Mouse (Mus musculus) embryonic facial prominence, embryonic 12.5 days (tissue): ENCODE data around the gene Sdk2. TPM values are rescaled to one million over a fixed set of nuclear protein-coding genes. Genes with fewer than 3 reads are reported as not detected.

Experiments
- ATAC-seq: fragments of 200-750 bp; cut with Nextera tagmentation; 2 replicates; pipeline ENCODE4 v1.8.0; 2017; ENCODE audit not compliant: insufficient number of reproducible peaks, insufficient read depth, low FRiP score, low TSS enrichment
- H3K27ac ChIP-seq: fragments of 300-500 bp; sonication (generic); 2 replicates; pipeline ENCODE4 v1.5.1; 2016; ENCODE audit warnings: mild to moderate bottlenecking
- H3K27me3 ChIP-seq: fragments of 300-500 bp; sonication (generic); 2 replicates; pipeline ENCODE4 v1.6.1; 2016; ENCODE audit warnings: mild to moderate bottlenecking, moderate library complexity
- H3K36me3 ChIP-seq: fragments of 300-500 bp; sonication (generic); 2 replicates; pipeline ENCODE4 v1.6.1; 2016; ENCODE audit warnings: mild to moderate bottlenecking
- H3K4me1 ChIP-seq: fragments of 300-500 bp; sonication (generic); 2 replicates; pipeline ENCODE4 v1.6.1; 2016
- H3K4me2 ChIP-seq: fragments of 300-500 bp; sonication (generic); replicated peaks from 2 replicates; pipeline ENCODE4 v1.6.1; 2016; ENCODE audit warnings: mild to moderate bottlenecking, moderate library complexity
- H3K4me3 ChIP-seq: fragments of 300-500 bp; sonication (generic); 2 replicates; pipeline ENCODE4 v1.5.1; 2016; ENCODE audit warnings: mild to moderate bottlenecking
- H3K9ac ChIP-seq: fragments of 300-500 bp; sonication (generic); 2 replicates; pipeline ENCODE4 v1.6.1; 2016; ENCODE audit warnings: mild to moderate bottlenecking, moderate library complexity
- H3K9me3 ChIP-seq: fragments of 300-500 bp; sonication (generic); 2 replicates; pipeline ENCODE4 v1.6.1; 2016; ENCODE audit warnings: mild to moderate bottlenecking, moderate library complexity
- WGBS: fragments of 180-500 bp; shearing (Covaris S2); methylation state at CpG from one replicate; pipeline ENCODE4 v1.1.7; 2016; 5-methylcytosine and 5-hydroxymethylcytosine counted together
- polyA plus RNA-seq: library from polyadenylated mRNA; unstranded; fragments of >200 nt; fragmentation: Nextera tagmentation; extraction: Ambion mirVana; gene quantifications from 2 replicates; pipeline ENCODE4 v1.2.1, GENCODE M21; 2016

The Sdk2 gene
- polyA plus RNA-seq, 1 experiment from 2014 or later = 3.8 TPM

DNA sequence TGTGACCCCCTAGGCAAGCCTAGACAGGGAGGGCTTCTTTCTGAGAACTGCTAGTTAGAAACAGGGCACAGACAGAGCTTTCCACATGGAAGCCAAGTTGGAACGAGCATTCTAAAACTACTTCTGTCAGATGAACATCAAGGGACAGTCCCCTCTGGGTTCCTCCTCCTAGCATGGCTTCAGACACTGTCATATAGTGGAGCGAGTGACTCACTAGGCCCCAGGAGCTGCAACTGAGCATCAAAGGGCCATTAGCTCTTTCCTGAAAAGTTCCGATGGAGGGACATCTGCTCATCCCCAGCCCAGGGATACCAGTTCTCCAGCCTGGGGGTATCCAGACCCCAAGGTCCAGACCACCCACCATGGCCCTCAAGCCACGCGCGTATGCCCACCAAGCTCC lies 185.0 kb downstream of the Sdk2 start:
- no peak overlapping the region for H3K4me2 ChIP-seq
- H3K4me3 ChIP-seq = no peak overlapping the region
- H3K27me3 ChIP-seq = no peaks in the 10 kb centered on the region
- no peak overlapping the region for H3K27ac ChIP-seq
- 84% methylated on average over 6 of the region's 6 CpGs for WGBS
- no peaks in the 10 kb centered on the region for H3K4me1 ChIP-seq
- no peaks in the 10 kb centered on the region for H3K9me3 ChIP-seq
- H3K9ac ChIP-seq = no peak overlapping the region
- ATAC-seq = no peak
- H3K36me3 ChIP-seq = no peaks in the 10 kb centered on the region

DNA sequence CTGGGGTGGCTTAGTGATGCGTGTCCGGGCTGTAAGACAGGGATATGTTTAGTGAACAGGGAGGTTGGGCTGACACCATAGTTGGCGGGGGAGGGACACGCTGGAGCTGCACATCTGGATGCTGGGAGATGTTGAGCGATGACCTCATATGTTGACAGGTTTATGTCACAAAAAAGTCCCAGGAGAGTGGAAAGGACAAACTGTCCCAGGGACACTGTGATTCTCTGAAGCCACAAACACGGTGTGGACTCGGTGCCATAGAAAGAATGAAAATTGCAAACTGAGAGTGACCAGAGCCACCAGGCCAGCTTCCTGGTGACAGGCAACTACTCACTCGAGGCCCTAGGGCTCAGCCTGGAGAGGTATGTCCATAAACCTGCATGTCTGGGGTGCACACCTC lies 199.8 kb downstream of the Sdk2 start:
- no peak overlapping the region for H3K4me2 ChIP-seq
- WGBS = 89% methylated on average over 8 of the region's 8 CpGs
- H3K27ac ChIP-seq = no peak overlapping the region
- H3K4me3 ChIP-seq = no peak overlapping the region
- ATAC-seq = no peak
- H3K9ac ChIP-seq = no peak overlapping the region
- H3K36me3 ChIP-seq = no peaks in the 10 kb centered on the region
- no peaks in the 10 kb centered on the region for H3K4me1 ChIP-seq
- H3K9me3 ChIP-seq = no peaks in the 10 kb centered on the region
- H3K27me3 ChIP-seq = no peaks in the 10 kb centered on the region

DNA sequence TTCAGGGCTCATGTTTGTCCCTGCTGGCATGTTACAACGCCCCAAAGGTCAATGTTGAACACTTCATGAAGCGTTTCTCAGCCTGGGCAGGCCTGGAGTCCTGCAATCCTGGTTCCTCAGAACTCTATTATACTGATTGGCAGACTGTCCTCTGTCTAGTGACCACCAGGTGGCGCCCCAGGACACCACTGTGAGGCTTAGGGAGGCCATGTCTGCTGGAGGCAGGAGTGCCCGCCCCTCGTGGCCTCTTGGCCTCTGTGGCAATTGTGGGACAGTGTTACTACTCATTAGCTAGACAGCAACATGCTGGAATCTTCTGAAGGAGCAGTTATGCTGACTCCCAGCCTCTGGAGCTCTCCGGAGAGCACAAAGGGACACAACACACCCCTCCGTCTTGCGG lies 201.2 kb downstream of the Sdk2 start:
- 0 out of 2 replicates have a peak, but pooled peaks have one; percentile 11 for ATAC-seq
- H3K27me3 ChIP-seq = no peaks in the 10 kb centered on the region
- no peaks in the 10 kb centered on the region for H3K9me3 ChIP-seq
- H3K36me3 ChIP-seq = no peaks in the 10 kb centered on the region
- no peak overlapping the region for H3K4me2 ChIP-seq
- no peak overlapping the region for H3K9ac ChIP-seq
- H3K4me3 ChIP-seq = no peak overlapping the region
- no peak overlapping the region for H3K27ac ChIP-seq
- no peaks in the 10 kb centered on the region for H3K4me1 ChIP-seq
- 36% methylated on average over 8 of the region's 8 CpGs for WGBS

DNA sequence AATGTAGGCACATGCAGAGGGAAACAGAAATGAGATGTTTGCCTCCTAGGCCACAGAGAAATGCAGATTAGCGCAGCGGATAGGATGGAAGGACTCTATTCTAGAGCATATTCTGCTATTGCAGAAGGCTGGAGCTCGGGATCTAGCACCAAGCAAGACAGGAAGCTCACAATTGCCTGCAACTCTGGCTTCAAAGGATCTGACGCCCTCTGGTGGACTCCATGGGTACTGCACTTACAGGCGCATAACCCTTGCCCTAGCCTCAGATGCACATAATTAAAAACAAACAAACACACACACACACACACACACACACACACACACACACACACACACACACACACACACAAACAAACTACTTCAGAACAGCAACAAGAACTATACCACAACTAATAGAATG lies 203.4 kb downstream of the Sdk2 start:
- H3K4me2 ChIP-seq = no peak overlapping the region
- H3K4me3 ChIP-seq = no peak overlapping the region
- no peak overlapping the region for H3K9ac ChIP-seq
- no peaks in the 10 kb centered on the region for H3K36me3 ChIP-seq
- no peaks in the 10 kb centered on the region for H3K27me3 ChIP-seq
- H3K4me1 ChIP-seq = no peaks in the 10 kb centered on the region
- 77% methylated on average over 5 of the region's 5 CpGs for WGBS
- no peaks in the 10 kb centered on the region for H3K9me3 ChIP-seq
- no peak overlapping the region for H3K27ac ChIP-seq
- ATAC-seq = no peak

DNA sequence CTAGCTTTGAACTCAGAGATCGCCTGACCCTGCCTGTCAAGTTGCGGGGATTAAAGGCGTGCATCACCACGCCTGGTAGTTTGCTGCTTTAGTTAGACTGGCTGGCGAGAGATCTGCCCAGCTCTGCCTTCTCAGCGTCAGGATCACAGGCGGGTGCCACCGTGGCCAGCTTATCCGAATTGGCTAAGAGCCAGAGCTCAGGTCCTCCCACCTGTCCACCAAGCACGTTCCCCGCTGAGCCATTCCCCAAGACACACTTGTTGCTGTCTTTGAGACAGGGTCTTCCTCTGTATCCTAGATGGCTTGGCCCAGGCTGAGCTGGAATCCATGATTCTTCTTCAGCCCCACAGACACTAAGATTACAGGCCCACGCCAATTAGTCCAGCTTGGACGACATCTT lies 211.2 kb downstream of the Sdk2 start:
- Histone ChIP-seq H3K36me3 (0 out of 2 replicates have a peak, but pooled peaks cover 4% of the 10 kb centered on the region), H3K9me3 (no peaks in the 10 kb centered on the region), H3K4me3 (no peak overlapping the region), H3K4me1 (no peaks in the 10 kb centered on the region), H3K9ac (no peak overlapping the region), H3K27me3 (no peaks in the 10 kb centered on the region; the same call in 1 of the 2 replicates), H3K4me2 (no peak overlapping the region), H3K27ac (no peak overlapping the region)
- ATAC-seq = no peak
- 82% methylated on average over 13 of the region's 13 CpGs for WGBS

DNA sequence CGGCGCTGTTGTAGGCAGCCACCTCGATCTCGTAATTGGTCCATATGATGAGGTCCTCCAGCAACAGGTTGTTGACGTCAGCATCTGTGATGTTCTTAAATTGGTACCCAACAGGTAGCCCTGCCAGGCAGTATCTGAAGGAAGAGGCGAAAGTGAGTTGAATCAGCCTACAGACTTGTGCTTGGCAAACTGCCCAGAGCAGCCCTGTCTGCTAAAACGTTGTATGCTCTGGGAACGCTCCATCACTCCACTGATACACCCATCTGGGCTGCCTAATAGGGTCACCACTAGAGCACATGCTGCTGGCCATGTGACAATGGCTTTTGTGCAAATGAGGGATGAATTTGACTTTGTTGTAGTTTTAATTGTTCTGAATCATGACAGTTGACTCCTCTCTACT lies 215.1 kb downstream of the Sdk2 start:
- no peaks in the 10 kb centered on the region for H3K9me3 ChIP-seq
- peaks cover 7% of the 10 kb centered on the region; the same call in 1 of the 2 replicates for H3K4me1 ChIP-seq
- no peak overlapping the region for H3K9ac ChIP-seq
- H3K27ac ChIP-seq = no peak overlapping the region
- 0 out of 2 replicates have a peak, but pooled peaks cover 4% of the 10 kb centered on the region for H3K36me3 ChIP-seq
- 83% methylated on average over 8 of the region's 8 CpGs for WGBS
- no peaks in the 10 kb centered on the region; the same call in 1 of the 2 replicates for H3K27me3 ChIP-seq
- no peak overlapping the region for H3K4me2 ChIP-seq
- ATAC-seq = no peak
- no peak overlapping the region for H3K4me3 ChIP-seq

DNA sequence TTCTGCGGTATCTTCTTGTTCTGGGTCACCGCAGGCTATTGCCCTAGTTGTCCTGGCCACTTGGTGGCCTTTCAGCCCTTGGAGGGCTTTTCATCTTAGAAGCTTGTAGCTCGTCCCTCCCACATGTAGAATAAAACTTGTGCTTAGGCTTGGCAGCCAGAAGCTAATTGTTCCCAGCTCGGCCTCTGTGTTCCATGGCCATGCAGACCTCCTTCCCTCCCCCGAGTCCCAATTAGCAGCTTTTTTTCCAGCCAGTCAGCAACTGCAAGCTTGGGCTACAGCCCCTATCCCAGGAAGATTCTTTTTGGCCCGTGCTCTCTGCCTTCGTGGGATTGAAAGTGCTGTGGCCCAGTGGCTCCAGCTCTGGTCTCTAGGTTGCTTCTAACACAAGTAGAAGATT lies 217.5 kb downstream of the Sdk2 start:
- no peak overlapping the region for H3K27ac ChIP-seq
- no peak overlapping the region for H3K4me2 ChIP-seq
- no peaks in the 10 kb centered on the region; the same call in 1 of the 2 replicates for H3K27me3 ChIP-seq
- H3K9me3 ChIP-seq = no peaks in the 10 kb centered on the region
- WGBS = 60% methylated on average over 7 of the region's 7 CpGs
- H3K9ac ChIP-seq = no peak overlapping the region
- H3K4me3 ChIP-seq = no peak overlapping the region
- H3K4me1 ChIP-seq = peaks cover 7% of the 10 kb centered on the region; the same call in 1 of the 2 replicates
- no peak for ATAC-seq
- H3K36me3 ChIP-seq = no peaks in the 10 kb centered on the region

DNA sequence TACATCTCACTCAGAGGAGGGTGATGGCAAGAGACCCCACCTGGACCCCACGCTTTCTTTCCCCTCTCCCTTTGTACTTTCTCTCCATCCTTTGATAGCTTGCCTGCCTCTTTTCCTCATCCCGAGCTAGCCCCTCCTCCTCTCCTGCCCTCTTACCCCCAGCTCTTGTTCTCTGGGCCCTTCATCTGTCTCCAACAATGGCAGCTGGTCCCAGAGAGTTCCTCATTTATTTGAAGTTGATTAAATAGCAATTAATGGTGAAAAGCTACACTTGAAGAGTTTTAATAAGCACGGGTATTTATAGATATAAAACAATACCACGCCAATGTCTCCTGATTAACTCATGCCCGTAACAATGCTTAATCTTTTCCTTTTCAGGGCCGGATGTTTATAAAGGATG lies 222.9 kb downstream of the Sdk2 start:
- ATAC-seq = no peak
- no peaks in the 10 kb centered on the region for H3K27me3 ChIP-seq
- no peak overlapping the region for H3K4me3 ChIP-seq
- 73% methylated on average over 6 of the region's 6 CpGs for WGBS
- H3K9me3 ChIP-seq = no peaks in the 10 kb centered on the region
- H3K27ac ChIP-seq = no peak overlapping the region
- H3K4me2 ChIP-seq = no peak overlapping the region
- H3K4me1 ChIP-seq = peaks cover 1% of the 10 kb centered on the region; the same call in 1 of the 2 replicates
- no peak overlapping the region for H3K9ac ChIP-seq
- no peaks in the 10 kb centered on the region; the same call in 1 of the 2 replicates for H3K36me3 ChIP-seq

DNA sequence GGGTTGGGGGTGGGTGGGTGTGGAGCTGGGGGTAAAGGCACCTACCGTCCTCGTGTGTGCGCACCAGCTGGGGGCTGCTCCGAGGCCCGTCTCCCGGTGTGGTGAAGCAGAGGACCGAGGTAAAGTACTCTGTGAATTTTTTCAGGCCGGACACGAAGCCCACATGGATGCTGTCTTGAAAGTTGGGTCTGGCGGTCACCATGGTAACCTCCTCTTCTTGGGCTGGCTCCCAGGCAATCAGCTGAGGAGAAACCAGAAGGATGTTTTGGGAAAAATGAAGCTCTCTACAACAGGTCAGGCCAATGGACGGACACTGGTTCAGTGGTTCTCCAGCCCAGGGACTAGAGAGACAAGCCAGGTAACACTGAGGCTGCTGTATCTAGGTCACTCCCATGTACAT lies 224.0 kb downstream of the Sdk2 start:
- Histone ChIP-seq H3K4me1 (no peaks in the 10 kb centered on the region), H3K9me3 (no peaks in the 10 kb centered on the region), H3K27ac (no peak overlapping the region), H3K4me2 (no peak overlapping the region), H3K36me3 (no peaks in the 10 kb centered on the region; the same call in 1 of the 2 replicates), H3K27me3 (no peaks in the 10 kb centered on the region), H3K9ac (no peak overlapping the region), H3K4me3 (no peak overlapping the region)
- no peak for ATAC-seq
- WGBS = 95% methylated on average over 11 of the region's 11 CpGs

DNA sequence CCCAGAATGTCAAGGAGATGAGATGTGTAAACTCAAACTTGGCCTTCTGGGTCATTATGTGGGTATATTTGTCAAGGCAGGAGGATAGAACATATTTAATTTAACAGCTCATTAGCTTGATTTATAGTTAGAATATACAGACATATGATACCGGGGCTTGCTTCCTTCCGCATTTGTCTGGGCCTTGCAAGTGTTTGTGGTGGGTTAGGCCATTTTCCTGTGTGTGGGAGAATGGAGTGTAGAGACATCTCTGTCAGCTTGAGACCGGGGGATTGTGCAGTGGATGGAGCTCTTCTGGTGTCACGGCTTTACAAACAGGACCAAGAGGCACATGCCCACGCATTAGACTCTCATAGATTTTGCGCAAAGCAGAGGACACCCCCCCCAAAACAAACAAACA lies 235.2 kb downstream of the Sdk2 start:
- WGBS = 88% methylated on average over 6 of the region's 6 CpGs
- no peak for ATAC-seq

DNA sequence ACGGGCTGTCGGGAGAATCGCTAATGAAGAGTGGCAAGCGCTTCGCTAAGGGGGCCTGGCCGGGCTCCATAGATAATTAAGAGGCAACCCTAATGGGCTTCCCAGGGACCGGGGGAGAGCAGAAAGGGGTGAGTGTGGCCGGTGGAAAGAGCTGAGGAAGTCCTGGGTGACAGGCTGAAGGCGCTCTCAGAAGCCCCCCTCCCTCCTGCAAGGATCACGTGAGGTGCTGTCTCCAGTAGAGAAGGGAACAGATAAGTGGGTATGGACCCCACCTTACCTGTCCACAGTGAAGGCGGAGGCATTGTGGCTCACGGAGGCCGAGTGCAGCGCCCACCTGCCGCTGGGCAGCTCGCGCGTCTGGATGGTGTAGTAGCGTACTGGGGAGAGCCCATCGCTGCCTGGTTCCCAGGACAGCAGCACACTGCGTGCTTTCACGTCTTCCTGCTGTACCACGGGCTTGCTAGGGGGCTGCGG lies 238.7 kb downstream of the Sdk2 start:
- ATAC-seq = peak; percentile 64; the same call in 1 of the 2 replicates
- Histone ChIP-seq H3K4me2 (0 out of 2 replicates have a peak overlapping the region, but pooled peaks have one; percentile 10), H3K4me3 (no peak overlapping the region)

More for the DNA sequence above, 235.2 kb downstream of the Sdk2 start:
- 0 out of 2 replicates have a peak, but pooled peaks cover 3% of the 10 kb centered on the region for H3K4me1 ChIP-seq
- H3K9ac ChIP-seq = no peak overlapping the region
- H3K4me2 ChIP-seq = no peak overlapping the region
- 0 out of 2 replicates have a peak, but pooled peaks cover 4% of the 10 kb centered on the region for H3K27me3 ChIP-seq
- H3K27ac ChIP-seq = no peak overlapping the region
- H3K4me3 ChIP-seq = no peak overlapping the region
- H3K36me3 ChIP-seq = no peaks in the 10 kb centered on the region
- H3K9me3 ChIP-seq = no peaks in the 10 kb centered on the region

DNA sequence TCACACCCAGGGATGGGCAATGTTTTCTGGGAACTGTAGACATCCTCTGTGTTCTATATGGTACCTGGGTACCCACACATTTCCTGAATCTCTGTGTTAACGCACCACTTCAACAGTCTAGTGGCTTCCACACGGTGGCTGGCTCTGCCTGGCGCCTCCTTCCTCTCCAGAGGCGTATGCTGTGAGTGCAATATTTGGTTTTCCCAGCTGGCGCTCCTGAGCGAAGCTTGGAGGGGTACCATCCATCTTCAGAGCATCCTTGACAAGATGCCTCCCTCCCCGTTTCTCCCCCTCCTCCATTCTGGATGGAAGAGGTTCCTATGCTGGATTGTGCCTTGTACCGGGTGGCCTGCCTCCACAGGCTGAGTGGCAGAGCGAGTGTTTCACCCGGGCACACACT lies 246.8 kb downstream of the Sdk2 start:
- 0 out of 2 replicates have a peak, but pooled peaks cover 2% of the 10 kb centered on the region for H3K27me3 ChIP-seq
- WGBS = 90% methylated on average over 10 of the region's 10 CpGs

More for the DNA sequence above, 238.7 kb downstream of the Sdk2 start:
- no peaks in the 10 kb centered on the region for H3K4me1 ChIP-seq
- no peak overlapping the region for H3K9ac ChIP-seq
- WGBS = 37% methylated on average over 24 of the region's 24 CpGs
- H3K27me3 ChIP-seq = 0 out of 2 replicates have a peak, but pooled peaks cover 4% of the 10 kb centered on the region
- H3K9me3 ChIP-seq = no peaks in the 10 kb centered on the region
- no peaks in the 10 kb centered on the region for H3K36me3 ChIP-seq
- H3K27ac ChIP-seq = no peak overlapping the region

More for the DNA sequence above, 246.8 kb downstream of the Sdk2 start:
- H3K36me3 ChIP-seq = no peaks in the 10 kb centered on the region
- H3K4me3 ChIP-seq = no peak overlapping the region
- no peaks in the 10 kb centered on the region for H3K4me1 ChIP-seq
- H3K9me3 ChIP-seq = no peaks in the 10 kb centered on the region
- H3K27ac ChIP-seq = no peak overlapping the region
- ATAC-seq = no peak
- H3K9ac ChIP-seq = no peak overlapping the region
- no peak overlapping the region for H3K4me2 ChIP-seq
